Mouse (Mus musculus) erythroid progenitor cell, adult 5-6 weeks (primary cell): ENCODE results near the gene Rdh16. TPM values are rescaled to one million over a fixed set of nuclear protein-coding genes. Genes with fewer than 3 reads are reported as not detected.
"Not testable (repeated sequence)": the region's sequence is repeated elsewhere in the genome, so short reads cannot be mapped to it uniquely, and the experiment has no call there.

Experiments
- ATAC-seq: replicated peaks from 2 replicates; pipeline ENCODE4 v1.8.0; 2016; ENCODE audit warnings: moderate number of reproducible peaks, mild to moderate bottlenecking, moderate TSS enrichment, inconsistent platforms; ENCODE audit not compliant: poor library complexity, low FRiP score, severe bottlenecking
- total RNA-seq, 2 experiments: library from RNA; stranded (forward) in 1 of 2; stranded (reverse) in 1 of 2; fragments of 150-400 nt in 1 of 2; fragments of 186-747, 209-891 nt in 1 of 2; gene quantifications; 2 replicates each; pipeline versions ENCODE4 v1.2.3 to v1.2.4; 2015 to 2017; ENCODE audit warnings: low replicate concordance in 2 of 2

The Rdh16 gene
- total RNA-seq (2015; ENCODE audit: low replicate concordance), result not detected in 2 replicates
- total RNA-seq (2017; ENCODE audit: low replicate concordance), result not detected in 2 replicates

DNA sequence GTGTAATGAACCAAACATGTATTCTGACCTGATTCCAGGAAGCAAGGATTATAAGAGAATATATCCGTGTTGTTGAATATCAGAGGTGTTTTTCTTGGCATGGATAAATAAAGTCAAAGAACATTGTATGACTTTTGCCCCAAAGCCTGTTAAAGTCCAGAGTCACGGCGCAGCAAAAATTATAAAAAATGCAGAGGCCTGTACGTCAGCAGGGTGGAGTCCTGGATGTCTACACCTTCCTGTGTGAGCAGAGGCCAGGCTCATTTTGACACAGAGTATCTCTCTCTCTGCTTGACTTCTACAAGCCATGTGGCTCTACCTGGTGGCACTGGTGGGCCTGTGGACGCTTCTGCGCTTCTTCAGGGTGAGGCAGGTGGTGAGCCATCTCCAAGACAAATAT, at the start of gene Rdh16:
Gene Rdh16, plus strand, starts transcription at position 262 of the 400 bp plus-strand sequence.
- no peak for ATAC-seq

DNA sequence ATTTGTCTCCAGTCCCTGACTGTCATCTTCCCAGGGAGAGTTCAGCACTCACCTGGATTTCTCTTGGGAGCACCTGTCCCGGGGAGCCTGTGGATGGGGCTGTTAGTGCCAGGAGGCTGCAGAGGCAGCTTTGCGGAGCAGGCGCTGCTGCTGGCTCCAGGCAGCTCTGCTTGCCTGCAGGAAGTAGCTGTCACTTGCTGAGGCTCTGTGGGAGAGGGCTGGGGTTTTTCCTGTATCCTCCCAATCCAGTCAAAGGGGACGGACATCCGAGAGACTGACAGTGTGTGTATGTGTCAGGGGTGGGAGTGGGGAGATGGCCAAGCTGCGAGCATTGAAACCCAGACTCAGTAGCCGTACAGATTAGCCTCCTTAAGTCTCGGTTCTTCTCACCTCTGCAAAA, 49.4 kb upstream of the Rdh16 start, which contains the start of gene Gpr182:
Gene Gpr182, minus strand, starts transcription at position 185 of the 400 bp plus-strand sequence.
- no peak for ATAC-seq

DNA sequence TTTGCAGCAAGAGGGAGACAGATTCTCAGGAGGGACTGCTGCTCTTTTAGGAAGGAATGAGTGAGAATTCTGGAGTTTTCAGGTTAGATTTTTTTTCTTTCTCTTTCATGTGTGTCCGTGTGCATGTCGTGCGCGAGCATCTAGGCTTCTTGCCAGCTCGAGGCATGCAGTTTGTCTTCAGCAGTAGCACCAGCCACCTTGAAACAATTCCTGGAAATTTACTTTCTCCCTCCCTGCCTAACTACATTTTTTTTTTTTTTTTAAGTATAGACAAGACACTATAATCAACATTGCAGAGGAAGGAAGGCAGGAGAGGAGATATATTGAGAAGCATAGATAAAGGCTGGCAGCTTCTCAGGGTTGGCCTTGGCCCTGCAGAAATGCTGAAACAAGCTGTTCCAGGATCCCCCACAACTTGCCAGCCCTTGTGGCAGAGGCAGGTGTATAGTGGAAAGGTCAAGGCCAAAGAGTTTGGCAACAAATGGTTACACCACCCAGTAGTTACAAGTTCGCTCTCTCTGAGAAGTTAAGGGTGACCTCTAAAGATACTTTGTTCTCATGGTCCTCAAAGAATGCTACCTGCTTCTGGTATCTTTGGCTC, 46.3 kb upstream of the Rdh16 start:
- no peak for ATAC-seq

DNA sequence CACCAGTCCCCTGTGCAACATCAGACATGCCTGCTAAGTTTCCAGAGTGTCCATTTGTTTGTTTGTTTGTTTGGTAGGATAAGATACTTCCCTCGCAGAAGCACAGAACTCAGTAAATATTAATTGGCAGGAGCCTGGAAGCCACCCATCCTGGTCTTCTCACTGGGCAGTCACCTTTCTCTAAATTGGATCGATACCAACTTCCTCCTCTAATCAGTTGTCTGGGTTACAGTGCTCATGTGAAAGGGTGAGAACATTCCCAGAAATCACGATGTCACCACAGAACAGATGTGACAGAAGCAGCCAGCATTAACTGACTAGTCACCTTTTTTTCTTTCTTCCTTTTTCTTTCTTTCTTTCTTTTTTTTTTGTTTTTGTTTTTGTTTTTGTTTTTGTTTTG, 45.7 kb upstream of the Rdh16 start:
- ATAC-seq, result no peak

DNA sequence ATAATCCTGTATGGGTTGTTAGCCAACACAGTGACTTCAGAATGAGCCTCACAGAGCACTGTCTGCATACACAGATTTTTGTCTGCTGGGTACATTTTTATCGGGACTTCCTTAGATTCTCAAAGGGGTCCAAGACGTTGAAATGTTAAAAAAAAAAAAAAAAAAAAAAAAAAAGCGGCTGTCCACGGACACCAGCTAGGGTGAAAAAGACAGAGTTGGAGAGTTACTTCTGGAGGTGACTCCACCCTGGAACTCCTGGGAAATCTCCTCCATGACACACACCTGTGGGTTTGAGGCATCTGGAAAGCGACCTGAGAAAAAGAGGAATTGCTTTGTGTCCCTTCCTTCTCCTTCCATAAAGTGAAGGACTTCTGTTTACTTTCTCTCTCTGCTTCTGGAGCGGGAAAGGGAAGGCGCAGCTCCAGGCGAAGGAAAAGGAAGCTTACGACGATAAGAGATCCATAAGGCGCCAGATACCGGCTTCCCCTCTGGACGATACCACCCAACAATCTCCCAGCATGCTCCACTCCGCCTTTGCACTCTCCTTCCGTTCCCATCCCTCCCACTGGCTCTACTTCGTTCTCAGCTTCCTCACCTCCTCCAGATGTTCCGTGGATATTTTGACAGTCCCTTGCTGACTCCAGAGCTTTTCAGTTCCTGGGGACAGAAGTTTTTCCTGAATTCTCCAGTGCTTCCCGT, 45.0 kb upstream of the Rdh16 start:
- no peak for ATAC-seq

DNA sequence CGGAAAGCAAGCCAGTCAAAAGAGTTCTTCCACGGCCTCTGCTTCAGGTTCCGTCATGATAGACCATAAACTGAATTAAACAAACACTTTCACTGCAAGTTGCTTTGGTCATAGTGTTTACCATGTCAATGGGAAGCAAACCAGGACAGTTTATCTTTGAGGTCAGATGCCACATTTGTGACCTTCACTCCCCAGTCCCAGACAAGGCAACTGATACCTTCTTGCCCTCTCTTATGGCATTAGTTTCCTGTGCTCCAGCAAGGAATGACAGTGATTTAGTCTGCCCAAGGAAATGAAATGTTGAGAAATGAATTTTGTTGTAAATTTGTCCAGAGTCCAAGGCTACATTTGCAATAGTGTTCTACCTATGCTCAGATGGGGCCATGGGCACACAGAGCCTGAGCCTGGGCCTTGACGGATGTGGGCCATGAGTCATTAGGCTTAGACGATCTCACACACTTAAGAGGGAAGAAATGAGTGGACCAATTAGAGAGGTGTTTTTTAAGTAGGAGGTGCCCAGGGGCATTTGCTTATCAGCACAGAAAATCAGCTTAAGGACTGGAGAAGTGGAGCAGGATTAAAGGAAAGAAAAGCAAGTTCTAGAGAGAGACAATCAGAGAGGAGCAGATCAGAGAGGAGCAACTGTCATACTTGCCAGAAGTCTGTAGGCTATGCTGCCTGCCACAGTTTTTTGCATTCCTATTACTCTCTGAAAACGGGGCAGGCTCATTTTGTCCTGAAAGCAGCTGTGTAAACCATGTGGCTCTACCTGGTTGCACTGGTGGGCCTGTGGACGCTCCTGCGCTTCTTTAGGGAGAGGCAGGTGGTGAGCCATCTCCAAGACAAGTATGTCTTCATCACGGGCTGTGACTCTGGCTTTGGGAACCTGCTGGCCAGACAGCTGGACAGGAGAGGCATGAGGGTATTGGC, 41.5 kb upstream of the Rdh16 start, which contains the start of the genes Rdh1 and Rdh16f1:
Gene Rdh1, plus strand, starts transcription at position 541 of the 930 bp plus-strand sequence.
Gene Rdh16f1, plus strand, starts transcription at position 607 of the 930 bp plus-strand sequence.
- no peak for ATAC-seq

DNA sequence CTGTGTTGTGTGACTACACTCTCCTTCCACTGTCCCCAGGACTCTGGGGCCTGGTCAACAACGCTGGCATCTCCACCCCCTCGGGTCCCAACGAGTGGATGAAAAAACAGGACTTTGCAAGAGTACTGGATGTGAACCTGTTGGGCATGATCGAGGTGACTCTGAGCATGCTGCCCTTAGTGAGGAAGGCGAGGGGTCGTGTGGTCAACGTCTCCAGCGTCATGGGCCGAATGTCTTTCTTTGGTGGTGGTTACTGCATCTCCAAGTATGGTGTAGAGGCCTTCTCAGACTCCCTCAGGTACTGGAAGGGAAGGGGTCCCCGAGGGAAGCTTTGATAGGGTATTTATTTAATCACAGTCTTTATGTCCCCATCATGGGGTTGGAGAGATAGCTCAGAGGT, 38.0 kb upstream of the Rdh16 start:
- not testable (repeated sequence) for ATAC-seq

DNA sequence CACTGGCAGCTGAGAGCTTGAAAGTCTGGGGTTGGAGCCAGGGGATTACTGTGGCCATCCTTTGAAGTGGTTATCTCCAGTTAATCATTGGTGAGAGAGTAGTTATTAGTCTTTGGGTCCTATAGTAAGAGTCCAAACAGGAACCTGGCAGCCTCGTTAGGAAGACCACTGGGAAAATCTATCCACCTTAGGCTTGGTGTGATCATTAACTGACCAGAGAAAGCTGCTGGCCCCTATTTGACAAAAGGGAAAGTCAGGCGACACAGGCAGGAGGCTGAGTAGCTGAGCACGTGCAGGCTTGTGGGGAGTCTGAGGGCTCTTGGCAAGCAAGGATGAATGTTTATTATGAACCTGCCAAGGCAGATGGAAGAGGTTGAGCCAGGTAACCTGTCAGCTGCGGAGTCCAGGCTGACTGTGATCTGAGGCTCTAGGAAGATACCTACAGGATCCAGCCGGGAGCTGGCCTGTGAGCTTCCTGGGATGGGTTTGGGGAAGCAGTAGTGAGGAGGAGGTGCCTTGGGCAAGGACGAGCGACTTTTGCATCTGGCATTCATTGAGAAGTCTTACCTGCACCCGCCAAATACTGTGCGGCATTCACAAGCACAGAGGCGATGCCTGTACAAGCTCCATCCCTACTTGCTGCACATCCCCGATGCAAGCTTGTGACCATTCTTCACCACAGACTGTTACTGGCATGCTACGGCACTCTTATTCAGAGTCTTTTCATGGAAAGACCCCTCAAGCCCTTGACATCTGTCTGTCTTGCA, 36.9 kb upstream of the Rdh16 start:
- no peak for ATAC-seq

DNA sequence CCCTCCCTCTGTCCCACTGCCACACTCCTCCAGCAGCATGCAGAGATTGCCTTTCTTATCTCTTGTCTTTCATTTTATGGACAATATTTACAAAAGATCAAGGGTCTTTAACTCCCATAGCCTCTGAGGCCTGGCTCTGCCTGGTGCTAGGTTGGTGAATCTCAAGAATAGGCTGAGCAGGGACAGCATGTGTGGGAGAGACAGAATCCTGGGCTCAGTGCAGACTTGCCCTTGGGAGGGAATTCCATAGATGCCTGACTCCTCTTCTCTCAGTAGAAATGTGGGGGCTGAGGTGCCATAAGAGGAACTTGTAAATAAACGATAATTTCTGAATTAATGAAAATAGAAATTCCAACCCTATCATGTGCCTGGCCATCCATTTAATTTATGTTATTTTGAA, 34.4 kb upstream of the Rdh16 start:
- no peak for ATAC-seq

DNA sequence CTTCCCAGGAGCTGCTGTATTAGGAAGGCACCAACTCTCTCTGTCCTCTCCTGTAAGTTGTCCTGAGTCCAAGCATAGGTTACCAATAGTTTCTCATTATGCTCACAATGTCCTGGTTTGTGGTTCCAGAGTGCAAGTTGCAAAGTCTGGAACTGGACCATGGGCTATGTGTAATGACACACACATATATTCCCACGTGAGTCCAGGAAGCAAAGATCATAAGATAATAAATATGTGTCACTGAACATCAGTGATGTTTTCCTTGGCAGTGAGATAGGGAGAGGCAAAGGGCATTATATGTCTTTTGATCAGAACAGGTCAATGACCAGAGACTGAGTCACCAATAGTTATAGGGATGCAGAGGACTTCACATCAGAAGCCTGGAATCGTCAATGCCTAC, 24.9 kb upstream of the Rdh16 start, which contains the start of gene Rdh9:
Gene Rdh9, plus strand, starts transcription at position 376 of the 400 bp plus-strand sequence.
- ATAC-seq, result no peak

DNA sequence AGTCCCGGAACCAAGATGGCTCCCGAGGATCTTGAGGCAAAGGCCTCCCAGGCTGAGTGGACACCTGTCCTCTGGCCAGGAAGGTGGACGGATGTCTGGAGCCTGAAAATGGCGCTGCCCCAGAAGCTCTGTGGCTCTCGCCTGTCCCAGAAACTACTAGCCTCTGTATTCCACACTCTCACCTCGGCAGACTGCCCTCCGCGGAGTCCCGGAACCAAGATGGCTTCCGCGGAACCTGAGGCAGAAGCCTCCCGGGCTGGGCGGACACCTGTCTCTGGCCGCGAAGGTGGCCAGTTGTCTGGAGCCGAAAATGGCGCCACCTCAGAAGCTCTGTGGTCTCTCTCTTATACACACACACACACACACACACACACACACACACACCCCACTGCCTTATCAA, 18.6 kb upstream of the Rdh16 start:
- not testable (repeated sequence) for ATAC-seq

DNA sequence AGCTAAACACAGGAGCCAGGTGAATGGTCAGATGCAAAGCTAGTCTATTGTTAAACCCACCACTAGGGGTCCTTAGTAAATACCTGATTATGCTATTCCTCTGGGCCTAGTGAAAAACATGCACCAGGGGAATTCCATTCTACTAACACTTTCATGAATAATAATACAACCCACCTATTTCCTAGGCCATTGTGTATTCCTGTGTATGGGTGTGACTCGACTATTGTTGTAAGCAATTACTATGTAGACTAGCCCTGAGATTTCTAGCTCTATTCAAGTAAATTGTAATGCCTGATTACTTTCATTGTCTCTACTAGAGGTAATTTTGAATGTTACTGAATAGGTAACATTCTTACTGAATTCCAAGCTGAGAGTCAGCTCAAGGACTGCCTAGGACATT, 15.5 kb upstream of the Rdh16 start:
- ATAC-seq, result not testable (repeated sequence)

DNA sequence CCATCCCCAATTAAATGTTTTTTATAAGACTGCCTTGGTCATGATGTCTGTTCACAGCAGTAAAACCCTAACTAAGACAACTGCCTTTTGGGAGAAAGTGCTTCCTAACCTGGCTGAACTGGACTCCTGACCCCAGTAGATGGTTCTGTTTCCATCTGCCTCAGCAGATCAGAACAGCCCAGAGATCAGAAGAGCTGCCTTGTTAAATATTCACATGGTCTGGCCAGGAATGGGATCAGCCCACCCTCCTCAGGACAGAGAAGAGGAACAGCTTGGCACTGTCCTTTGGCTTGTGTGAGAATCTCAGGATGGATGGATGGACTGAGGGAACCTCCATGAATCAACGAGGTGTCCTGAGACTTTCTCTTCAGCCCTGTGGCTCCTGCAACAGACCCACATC, 1.7 kb upstream of the Rdh16 start:
- ATAC-seq, result no peak

DNA sequence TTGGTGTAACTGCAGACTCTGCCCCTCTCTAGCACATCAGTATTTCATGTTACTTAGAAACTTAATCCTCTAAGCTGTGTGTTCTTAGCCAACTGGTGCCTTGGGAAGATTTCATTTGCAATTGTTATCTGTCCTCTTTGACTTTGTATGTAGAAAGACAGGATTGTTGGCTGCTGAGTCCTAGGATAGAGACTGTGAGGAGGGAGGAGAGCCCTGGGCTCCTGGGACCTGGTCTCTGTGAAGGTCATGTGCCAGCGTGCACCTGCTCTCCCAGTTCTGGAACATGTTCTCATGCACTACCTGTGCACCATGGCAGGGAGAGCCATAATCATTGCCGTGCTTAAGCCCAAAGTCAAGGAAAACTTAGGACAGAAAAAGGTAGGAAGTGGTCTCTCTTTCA, 660 bp downstream of the Rdh16 start:
- no peak for ATAC-seq

DNA sequence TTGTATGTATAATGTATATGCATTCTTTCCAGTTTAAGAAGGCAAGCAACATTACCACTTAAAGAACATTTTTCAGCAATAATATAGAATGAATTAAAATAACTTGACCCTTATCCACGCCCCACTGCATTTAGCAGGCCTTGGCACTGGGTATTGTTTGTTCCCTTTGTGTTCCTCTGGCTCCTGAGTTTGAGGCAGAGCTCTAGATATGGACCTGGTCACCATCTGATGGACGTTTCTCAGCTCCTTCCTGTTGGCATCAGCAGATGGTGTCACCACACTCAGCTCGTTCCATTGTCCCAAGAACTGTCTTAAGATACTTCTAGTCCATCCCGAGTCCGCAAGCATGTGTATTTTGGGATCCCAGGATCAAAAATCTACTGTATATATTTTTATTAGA, 1.3 kb downstream of the Rdh16 start:
- ATAC-seq, result no peak

DNA sequence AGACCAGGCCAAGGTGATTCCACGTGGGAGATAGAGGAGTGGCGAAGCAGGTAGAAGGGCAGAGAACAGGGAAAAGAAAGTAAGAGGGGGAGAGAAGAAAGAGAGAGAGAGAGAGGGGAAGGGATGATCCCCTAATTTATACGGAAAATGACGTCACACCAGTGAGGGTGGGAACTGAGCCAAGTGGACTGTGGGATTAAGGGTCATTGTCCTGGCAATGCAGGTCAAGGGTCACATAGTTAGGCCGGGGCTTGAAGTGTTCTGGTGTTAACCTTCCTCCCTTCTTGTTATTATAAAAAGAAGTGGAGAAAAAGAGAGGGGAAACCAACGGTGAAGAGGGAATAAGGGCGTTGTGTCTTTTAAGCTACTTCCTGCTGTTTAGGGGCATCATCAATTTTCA, 3.5 kb downstream of the Rdh16 start:
- no peak for ATAC-seq

DNA sequence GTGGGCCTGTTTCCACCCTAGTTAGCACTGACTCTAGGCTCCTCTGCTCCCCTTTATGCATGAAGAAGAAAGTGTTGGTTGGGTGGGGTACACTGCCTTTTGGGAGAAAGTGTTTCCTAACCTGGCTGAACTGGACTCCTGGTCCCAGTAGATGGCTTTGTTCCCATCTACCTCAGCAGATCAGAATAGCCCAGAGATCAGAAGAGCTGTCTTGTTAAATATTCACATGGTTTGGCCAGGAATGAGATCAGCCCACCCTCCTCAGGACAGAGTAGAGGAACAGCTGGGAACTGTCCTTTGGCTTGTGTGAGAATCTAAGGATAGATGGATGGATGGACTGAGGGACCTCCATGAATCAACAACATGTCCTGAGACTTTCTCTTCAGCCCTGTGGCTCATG, 14.9 kb downstream of the Rdh16 start:
- no peak for ATAC-seq

DNA sequence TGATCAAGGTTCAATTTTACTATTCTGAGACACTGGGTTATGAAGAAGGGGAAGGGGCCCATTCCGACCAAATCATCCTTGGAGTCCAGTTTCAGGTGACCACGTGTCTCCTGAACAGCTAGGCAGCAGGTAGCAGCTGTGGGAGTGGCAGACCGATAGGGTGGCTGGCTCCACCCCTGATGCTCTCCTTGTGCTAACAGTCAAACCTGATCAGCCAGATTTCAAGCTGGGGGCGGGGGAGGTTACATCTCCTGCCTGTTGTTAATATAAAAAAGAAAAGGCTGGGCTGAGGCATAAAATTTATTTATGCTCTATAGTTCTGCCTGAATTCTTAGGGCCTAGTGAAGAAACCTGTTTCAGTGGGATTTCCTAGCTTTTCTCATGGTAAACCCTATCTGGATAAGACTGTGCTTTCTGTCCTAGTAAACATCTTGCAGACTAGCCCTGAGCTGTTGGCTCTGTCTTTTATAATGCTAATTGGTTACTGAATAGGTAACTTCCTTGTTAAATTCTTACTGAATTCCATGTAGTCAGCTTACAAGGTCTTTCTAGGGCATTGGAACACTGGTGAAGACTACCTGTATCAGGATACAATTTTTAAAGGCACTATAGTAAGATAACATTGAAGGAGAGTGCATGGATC, 16.4 kb downstream of the Rdh16 start:
- not testable (repeated sequence) for ATAC-seq

DNA sequence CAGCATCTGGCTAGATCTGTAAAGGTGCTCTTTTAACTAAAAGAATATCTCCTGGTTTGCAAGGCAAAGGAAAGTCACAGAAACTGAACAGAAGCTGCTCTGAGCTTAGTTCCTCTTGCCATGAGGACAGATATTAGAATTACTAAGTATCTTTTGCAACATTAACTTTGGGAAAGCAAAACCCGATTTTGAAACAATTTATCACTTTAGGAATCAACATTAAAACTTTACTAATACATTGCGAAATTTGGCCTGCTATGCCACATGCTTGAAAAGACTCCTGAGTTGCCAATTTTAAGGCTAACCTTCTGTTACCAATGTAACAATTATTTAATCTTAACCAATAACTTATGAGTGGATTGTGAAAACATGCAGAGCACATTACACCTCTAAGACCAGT, 20.9 kb downstream of the Rdh16 start:
- ATAC-seq, result not testable (repeated sequence)
